Comparison of ENCODE assay signal across 16 mouse cellular contexts in the genomic region with DNA sequence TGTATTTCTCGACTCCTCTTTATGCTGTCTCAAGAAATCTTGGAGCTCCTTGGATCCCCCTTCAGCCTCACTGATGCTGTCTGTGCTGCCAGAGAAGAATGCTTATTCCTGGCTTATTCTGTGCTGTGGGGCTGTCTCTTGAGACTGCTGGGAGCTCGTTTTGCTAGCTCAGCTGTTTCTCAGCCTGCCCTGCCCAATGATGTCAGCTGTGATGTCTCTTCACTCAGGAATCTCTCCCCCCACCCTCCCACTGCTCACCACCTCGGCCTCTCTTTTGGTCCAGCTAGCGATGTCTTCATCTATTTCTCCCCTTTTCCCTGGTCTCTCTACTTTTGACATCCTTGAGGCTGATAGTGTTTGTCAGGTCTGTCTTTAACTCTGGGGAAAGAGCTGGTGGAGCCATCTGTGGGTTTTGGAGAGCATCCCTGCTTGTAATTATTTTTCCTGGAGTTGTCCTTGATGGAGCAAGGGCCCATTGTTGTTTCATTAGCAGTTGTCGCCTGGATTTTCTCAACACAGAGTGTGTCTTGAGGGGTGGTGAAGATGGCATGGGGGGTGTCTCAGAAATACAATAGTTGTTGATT.
DNase-seq lines count a peak whose midpoint lies in the region; ATAC-seq and TF ChIP-seq lines count a peak whose summit lies in the region.
"Had no signal": no experiment of that assay in that cellular context is flagged by ENCODE, and none has a peak within 500 bp of the region (broad histone marks: within the 10 kb centered on the region; RNA-seq: fewer than 3 reads in every experiment).

No protein-coding gene starts in this region.

- H3K9me3 ChIP-seq in hindbrain, embryonic 11.5 days (ENCODE audit: control insufficient read depth, low read length), result no peaks in the 10 kb centered on the region
- H3K9me3 ChIP-seq in hindbrain, embryonic 10.5 days, result no peaks in the 10 kb centered on the region
- no peaks in the 10 kb centered on the region for H3K9me3 ChIP-seq in ES-E14 (ENCODE audit: control insufficient read depth, insufficient read depth, low read depth, low read length)
- H3K9me3 ChIP-seq in hindbrain, postnatal 0 days (ENCODE audit: low read length), result no peaks in the 10 kb centered on the region
- H3K9me3 ChIP-seq: embryonic facial prominence, embryonic 12.5 days; midbrain, embryonic 10.5 days had no signal

- DNase-seq in embryo, embryonic 11 days, result peak; percentile 9
- no peak for DNase-seq in embryo, embryonic 10 days (ENCODE audit: low spot score)
- peak; percentile 5 for DNase-seq in hindbrain, embryonic 11.5 days (ENCODE audit: low spot score)
- DNase-seq in hindbrain, embryonic 10.5 days (ENCODE audit: low spot score), result no peak
- no peak for DNase-seq in ES-E14 (ENCODE audit: low read depth, low spot score)
- DNase-seq in hindbrain, postnatal 0 days (ENCODE audit: low spot score), result peak; percentile 69
- DNase-seq in kidney, adult 8-10 months, result no peak
- no peak for DNase-seq in right cerebral cortex, adult 18-20 months
- DNase-seq: cerebellum, adult 2 months; kidney, postnatal 14 days; thymus, adult 18-20 months had no signal

- H3K4me2 ChIP-seq in hindbrain, embryonic 11.5 days (replicated peaks; ENCODE audit: low read depth, low read length), result no peak overlapping the region
- no peak overlapping the region for H3K4me2 ChIP-seq in hindbrain, postnatal 0 days (ENCODE audit: low read depth, low read length)
- H3K4me2 ChIP-seq: embryonic facial prominence, embryonic 12.5 days; heart, embryonic 13.5 days had no signal

- H3K36me3 ChIP-seq in hindbrain, embryonic 11.5 days (ENCODE audit: control insufficient read depth, insufficient read depth, low read length), result no peaks in the 10 kb centered on the region
- no peaks in the 10 kb centered on the region for H3K36me3 ChIP-seq in hindbrain, embryonic 10.5 days
- H3K36me3 ChIP-seq in ES-E14 (ENCODE audit: control insufficient read depth, insufficient read depth, low read length, poor library complexity, severe bottlenecking), result no peaks in the 10 kb centered on the region
- H3K36me3 ChIP-seq in hindbrain, postnatal 0 days (ENCODE audit: insufficient read depth, low read length), result no peaks in the 10 kb centered on the region
- H3K36me3 ChIP-seq: embryonic facial prominence, embryonic 12.5 days; G1E; heart, embryonic 13.5 days; midbrain, embryonic 10.5 days had no signal

- H3K4me1 ChIP-seq in hindbrain, embryonic 11.5 days (replicated peaks; ENCODE audit: control insufficient read depth, insufficient read depth, low read length), result no peaks in the 10 kb centered on the region
- 0 out of 2 replicates have a peak, but pooled peaks cover 4% of the 10 kb centered on the region for H3K4me1 ChIP-seq in hindbrain, embryonic 10.5 days (replicated peaks)
- no peaks in the 10 kb centered on the region for H3K4me1 ChIP-seq in ES-E14 (ENCODE audit: control insufficient read depth in 2 of 2, insufficient read depth in 2 of 2, low read length in 2 of 2, poor library complexity in 1 of 2)
- H3K4me1 ChIP-seq in hindbrain, postnatal 0 days (ENCODE audit: insufficient read depth, low read length), result no peaks in the 10 kb centered on the region
- H3K4me1 ChIP-seq: embryonic facial prominence, embryonic 12.5 days; heart, embryonic 13.5 days; midbrain, embryonic 10.5 days had no signal

- H3K4me3 ChIP-seq in hindbrain, embryonic 11.5 days (ENCODE audit: low read depth, low read length), result no peak overlapping the region
- no peak overlapping the region for H3K4me3 ChIP-seq in hindbrain, embryonic 10.5 days
- H3K4me3 ChIP-seq in ES-E14 (ENCODE audit: insufficient read depth in 1 of 2, low read depth in 1 of 2, low read length in 2 of 2, poor library complexity in 1 of 2, severe bottlenecking in 1 of 2), result no peak overlapping the region
- H3K4me3 ChIP-seq in hindbrain, postnatal 0 days (ENCODE audit: low read length), result no peak overlapping the region
- H3K4me3 ChIP-seq: embryonic facial prominence, embryonic 12.5 days; heart, embryonic 13.5 days; midbrain, embryonic 10.5 days had no signal

- H3K27me3 ChIP-seq in hindbrain, embryonic 11.5 days (ENCODE audit: control insufficient read depth, insufficient read depth, low read length), result no peaks in the 10 kb centered on the region
- no peaks in the 10 kb centered on the region for H3K27me3 ChIP-seq in hindbrain, embryonic 10.5 days (ENCODE audit: insufficient read depth, poor library complexity, severe bottlenecking)
- H3K27me3 ChIP-seq in hindbrain, postnatal 0 days (ENCODE audit: insufficient read depth, low read length), result no peaks in the 10 kb centered on the region
- H3K27me3 ChIP-seq: embryonic facial prominence, embryonic 12.5 days; heart, embryonic 13.5 days had no signal

- ATAC-seq in hindbrain, embryonic 11.5 days (ENCODE audit: low FRiP score), result no peak
- ATAC-seq in hindbrain, postnatal 0 days, result peak; percentile 78
- ATAC-seq: activated CD4-positive, CD25-positive, alpha-beta regulatory T cell, adult 4 months had no signal

- in situ Hi-C loops in ES-E14 (cut with MboI; ENCODE audit: low sequenced_read_pairs in 2 of 2, unreplicated experiment in 2 of 2), result no loop called here

- no peak overlapping the region for H3K9ac ChIP-seq in hindbrain, embryonic 11.5 days (ENCODE audit: low read depth, low read length)
- H3K9ac ChIP-seq in ES-E14 (ENCODE audit: insufficient read depth, low read depth, low read length, poor library complexity, severe bottlenecking), result no peak overlapping the region
- no peak overlapping the region for H3K9ac ChIP-seq in hindbrain, postnatal 0 days (replicated peaks; ENCODE audit: low read length)
- H3K9ac ChIP-seq: embryonic facial prominence, embryonic 12.5 days; heart, embryonic 13.5 days had no signal

- H3K27ac ChIP-seq in hindbrain, embryonic 11.5 days (ENCODE audit: low read depth, low read length), result no peak overlapping the region
- no peak overlapping the region for H3K27ac ChIP-seq in hindbrain, embryonic 10.5 days
- H3K27ac ChIP-seq in ES-E14 (ENCODE audit: insufficient read depth, low read depth, low read length, poor library complexity, severe bottlenecking), result no peak overlapping the region
- H3K27ac ChIP-seq in hindbrain, postnatal 0 days, result no peak overlapping the region
- H3K27ac ChIP-seq: embryonic facial prominence, embryonic 12.5 days; heart, embryonic 13.5 days; midbrain, embryonic 10.5 days had no signal

- 60% methylated on average over 5 of the region's 5 CpGs for WGBS in hindbrain, embryonic 11.5 days
- 56% methylated on average over 5 of the region's 5 CpGs for WGBS in hindbrain, embryonic 10.5 days
- 39% methylated on average over 5 of the region's 5 CpGs for WGBS in hindbrain, postnatal 0 days

- 0 out of 2 replicates have a peak, but pooled peaks have one; percentile 2 for TF ChIP-seq CTCF in hindbrain, postnatal 0 days (IDR thresholded peaks at IDR 0.05; ENCODE audit: low read depth)

TF ChIP-seq in ES-E14, 5 proteins besides CTCF, POLR2A, EP300 and RAD21:
- TF ChIP-seq CHD2 (IDR thresholded peaks at IDR 0.05; ENCODE audit: low read depth, low read length), result no peak
- TF ChIP-seq MAFK (IDR thresholded peaks at IDR 0.05; ENCODE audit: insufficient read depth, low read depth, low read length), result peak; percentile 64; the same call in 1 of the 2 replicates

Comparison
In these comparisons a context has a peak if more than half of its experiments do, and no peak if none do; other contexts are left out.
1. DNase-seq: peak in embryo, embryonic 11 days (single experiment), hindbrain, embryonic 11.5 days (single experiment) and hindbrain, postnatal 0 days (single experiment); none in embryo, embryonic 10 days (single experiment), hindbrain, embryonic 10.5 days (single experiment), ES-E14 (single experiment), kidney, adult 8-10 months (0 of 2) and right cerebral cortex, adult 18-20 months (single experiment).